Mouse (Mus musculus): ENCODE results near the gene Kif21b.

The Kif21b gene

DNA sequence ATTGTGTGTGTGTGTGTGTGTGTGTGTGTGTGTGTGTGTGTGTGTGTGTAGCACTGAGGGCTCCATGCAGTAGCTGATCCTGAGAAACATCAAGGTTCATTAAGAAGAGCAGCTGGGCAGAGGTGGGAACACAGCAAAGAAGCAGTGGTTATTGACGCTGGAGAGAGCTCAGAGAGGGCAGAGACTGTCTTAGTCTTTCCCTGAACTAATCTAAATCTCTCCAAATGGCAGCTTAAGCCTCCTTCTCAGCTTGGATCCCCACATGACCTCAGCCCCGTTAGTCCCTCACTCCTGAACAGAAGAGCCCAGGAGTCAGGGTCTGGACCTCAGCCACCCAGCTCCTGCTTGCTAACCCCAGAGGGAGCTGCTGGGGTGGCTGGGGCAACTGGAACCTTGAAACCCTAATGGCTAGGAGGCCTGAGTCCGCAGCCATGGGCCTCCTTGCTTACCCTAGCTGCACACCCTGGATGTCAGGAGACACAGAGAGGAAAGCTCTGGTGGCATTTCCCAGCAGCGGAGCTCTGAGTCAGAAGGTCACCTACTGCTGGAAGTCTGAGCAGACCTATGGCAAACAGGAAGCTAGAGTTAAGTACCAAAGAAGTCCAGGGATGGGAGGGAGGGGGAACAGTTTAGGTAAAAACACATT is 2.1 kb upstream of the Kif21b start:
- 56% methylated on average over 4 of the region's 4 CpGs for WGBS

DNA sequence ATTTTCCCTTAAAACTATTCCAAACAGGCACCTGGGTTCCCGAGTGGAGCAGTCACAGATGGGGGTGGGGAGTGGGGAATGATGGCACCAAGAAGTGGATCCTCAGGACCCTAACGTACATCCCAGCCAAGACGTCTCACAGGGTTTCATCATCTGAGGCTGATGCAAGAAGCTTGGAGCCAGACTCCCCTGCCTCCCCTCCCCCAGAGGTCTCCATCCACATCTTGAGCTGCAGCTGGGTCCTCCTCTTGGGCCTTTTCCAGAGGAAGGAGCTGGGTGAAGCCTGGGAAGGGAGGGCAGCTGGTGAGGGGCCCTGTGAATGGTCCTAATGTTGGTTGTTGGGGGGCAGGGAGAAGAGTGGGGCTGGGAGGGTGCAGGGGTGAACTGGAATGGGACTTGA is 1.1 kb upstream of the Kif21b start:
- WGBS: 42% methylated on average over 3 of the region's 3 CpGs

DNA sequence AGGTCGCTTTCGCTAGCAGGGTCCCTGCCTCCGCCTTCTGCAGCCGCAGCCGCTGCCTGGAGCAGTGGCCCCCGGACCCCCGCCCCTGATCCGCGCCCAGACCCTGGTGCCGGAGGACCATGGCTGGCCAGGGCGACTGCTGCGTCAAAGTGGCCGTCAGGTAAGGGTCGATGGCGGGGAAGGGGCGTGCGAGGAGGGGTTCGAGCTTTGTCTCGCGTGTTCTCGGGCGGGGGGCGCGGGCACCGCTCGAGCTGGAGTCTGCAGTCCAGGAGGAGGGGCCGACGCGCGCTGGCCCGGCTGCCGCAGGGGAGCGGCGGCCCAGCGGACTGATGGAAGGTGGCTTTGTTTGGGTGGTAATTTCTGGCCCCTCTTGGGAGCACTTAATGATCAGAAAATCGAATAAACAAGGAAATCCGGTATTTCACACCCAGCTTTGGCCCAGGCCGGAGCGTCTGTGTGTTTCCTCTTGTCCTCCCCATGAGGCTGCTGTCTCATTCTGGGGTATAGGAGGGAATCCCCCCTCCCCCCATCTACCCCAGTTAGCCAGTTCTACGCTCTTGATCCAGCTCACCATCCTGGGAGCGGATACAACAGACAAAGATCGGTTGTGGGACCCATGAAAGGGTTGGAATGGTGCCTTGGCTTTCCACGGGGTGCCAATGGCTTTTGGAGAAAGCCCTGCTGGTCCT is 558 bp downstream of the Kif21b start:
- 1% methylated on average over 43 of the region's 43 CpGs for WGBS

GRCm38 (mm10) chr1:136132386-136133201 is 1.4 kb downstream of the Kif21b start:
- 23% methylated on average over 10 of the region's 10 CpGs for WGBS

DNA sequence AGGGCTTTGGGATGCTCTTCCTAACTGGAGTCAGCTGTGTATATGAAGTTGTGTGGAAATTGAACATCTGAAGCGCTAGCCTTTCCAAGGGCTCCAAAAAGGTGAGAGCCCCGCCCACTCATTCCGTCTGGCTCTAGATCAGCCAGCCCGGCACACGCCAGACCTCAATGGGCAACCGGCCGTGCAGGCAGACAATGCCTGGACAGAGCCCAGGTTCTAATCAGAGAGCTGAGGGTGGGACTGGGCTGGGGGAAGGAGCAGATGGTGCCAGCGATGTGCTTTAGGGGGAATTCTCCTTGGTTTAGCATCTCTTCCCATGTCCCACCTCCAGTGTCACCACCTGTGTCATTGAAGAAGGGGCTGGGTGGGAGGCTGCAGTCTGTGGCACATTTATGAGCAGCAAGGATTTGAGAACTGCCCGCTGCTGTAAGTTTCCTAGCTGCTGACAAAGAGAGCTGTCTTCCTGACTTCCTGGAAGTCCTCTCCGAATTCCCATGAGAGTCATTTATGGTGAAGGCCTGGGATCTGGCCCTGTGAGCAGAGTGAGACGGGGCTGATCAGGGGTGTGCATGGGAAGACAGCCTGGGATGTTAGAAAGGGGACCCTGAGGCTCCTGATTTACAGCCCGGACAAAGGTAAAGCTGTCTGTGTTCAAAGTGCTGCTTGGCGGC is 2.5 kb downstream of the Kif21b start:
- WGBS: 16% methylated on average over 13 of the region's 13 CpGs

DNA sequence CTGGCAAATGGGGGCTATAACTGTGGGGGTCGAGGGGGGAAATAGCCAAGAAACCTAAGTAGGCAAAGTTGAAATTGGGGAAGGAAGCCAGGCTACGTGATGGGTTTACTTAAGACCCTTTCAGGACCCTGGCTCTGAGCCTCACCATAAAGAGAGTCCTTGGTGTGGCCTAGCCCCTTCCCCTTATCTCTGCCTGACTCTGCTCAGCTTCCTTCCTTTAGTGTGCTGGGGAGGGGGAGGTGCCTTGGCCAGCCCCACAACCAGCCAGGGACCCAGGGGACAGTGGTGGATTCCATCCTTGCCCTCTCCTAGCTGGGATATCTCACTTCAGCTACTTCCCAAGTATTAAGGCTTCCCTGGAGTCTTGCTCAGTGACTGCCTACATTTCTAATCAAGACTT is 3.4 kb downstream of the Kif21b start:
- 50% methylated on average over 2 of the region's 2 CpGs for WGBS

DNA sequence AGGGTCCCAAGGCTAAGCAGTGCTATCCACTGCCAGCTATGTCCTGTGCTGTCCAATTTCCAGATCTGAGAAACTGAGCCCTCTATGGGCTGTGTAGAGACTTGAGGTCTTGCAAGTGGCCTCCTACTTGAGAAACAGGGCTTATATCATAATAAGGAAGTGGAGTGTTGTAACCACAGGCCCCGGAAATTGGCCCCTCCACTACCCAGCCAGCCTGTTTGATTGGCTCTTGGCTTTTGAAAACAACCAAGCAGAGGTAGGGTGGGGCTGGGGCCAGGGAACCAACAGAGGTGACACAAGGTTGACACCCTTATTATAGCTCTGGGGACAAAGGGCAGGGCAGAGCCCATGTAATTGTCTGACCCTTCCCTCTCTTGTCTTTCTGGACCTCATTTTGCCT is 3.9 kb downstream of the Kif21b start:
- 30% methylated on average over 1 of the region's 1 CpGs for WGBS

- 45% methylated on average over 6 of the region's 6 CpGs for WGBS
Measured at GRCm38 (mm10) chr1:136135777-136136444, 4.7 kb downstream of the Kif21b start.

DNA sequence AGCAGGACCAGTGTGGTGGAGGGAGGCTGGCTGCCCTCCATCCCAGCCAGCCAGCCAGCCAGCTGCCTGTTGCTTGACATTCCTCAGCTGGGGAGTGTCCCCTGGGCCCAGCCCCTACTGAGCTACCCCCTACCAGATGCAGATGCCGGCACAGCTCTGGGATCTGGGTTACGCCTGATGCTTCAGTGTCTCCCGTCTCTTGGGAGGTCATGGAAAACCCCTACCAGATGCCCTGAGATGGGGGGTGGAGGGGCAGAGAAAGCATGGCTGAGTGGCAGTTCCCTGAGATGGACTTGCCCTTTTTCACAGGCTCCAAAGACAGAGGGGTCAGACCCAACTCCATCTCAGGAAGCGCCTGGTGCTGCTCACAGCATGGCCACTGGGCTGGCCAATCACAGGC is 5.4 kb downstream of the Kif21b start:
- WGBS: 44% methylated on average over 4 of the region's 4 CpGs

DNA sequence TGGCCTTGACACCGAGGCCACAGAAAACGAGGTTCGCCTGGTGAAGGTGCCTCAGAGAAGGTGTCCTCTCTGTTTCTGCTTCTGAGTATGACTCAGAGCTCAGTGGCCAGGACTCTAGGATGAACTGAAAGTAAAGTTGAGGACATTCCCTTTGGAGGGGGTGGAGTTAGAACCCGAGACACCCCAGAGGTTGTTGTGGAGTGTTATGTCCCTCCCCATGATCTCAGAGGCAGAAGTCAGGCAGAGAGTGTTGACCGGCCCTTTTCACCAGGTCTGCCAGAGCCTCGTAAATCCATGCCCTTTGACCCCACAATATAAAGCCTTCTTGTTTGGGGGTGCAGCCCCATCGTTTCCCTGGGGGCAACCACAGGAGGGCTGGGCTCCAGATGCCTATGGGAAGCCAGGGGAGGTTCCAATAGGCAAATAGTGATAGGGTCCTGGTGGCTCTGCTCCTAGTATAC is 5.9 kb downstream of the Kif21b start:
- 32% methylated on average over 7 of the region's 7 CpGs for WGBS

- 2% methylated on average over 4 of the region's 4 CpGs for WGBS
Measured at GRCm38 (mm10) chr1:136137575-136137974, 6.4 kb downstream of the Kif21b start.

DNA sequence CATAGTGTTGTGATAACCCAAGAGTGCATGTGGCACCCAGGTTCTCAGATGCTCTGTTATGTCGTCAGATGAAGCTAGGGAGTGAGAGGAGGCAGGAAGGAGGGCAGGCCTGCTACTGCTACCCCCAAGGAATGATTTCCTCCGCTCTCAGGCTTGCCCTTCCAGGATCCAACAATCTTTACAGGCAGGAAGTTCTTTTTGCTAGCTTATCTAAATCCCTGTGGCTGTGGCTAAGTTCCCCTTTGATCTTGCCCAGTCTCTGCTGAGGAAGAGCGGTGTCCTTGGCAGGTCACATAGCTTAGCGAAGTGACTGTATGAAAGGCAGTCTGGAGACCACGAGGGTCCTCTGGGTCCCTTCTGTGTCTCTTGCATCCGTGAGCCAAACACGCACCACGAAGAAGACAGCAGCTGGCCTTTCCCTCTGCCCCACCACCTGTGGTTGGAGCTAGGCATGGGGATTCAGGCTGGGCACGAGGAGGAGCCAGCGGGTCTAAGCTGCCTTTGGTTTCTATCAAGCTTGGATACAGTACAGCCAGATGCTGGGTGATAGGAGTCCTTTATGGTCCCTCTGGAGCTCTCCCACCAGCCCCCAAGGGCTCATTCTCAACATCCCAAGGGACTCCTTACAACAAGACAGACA is 7.1 kb downstream of the Kif21b start:
- WGBS: 26% methylated on average over 10 of the region's 10 CpGs

DNA sequence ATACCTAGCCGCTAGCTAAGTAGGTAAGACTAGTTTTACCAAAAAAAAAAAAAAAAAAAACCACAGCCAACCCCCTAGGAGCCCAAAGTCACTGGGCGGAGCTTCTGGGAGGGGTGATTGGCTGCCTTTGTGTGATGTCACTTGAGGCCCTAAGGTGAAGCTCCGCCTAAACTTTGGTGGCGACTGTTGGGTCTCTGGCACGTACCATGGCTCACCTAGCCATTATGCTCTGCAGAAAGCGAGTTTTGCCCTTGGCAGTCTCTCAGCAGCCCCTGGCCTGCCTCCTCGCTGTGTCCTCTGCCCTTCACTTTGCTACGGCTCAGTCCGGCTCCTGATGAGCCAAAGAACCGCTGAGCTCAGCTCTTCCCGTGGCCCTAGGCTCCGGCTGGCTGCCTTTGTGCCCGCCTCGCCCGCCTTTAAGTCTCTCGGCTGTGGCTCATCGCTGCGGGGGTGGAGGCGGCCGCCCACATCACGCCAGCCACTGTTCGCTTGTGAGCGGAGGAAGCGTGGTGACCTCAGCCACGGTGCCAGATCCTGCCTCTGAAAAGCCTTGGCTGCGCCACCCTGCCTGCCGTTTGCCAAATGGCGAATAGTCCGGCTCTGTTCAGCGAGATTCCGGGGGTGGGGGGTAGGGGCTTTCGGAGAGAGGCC is 8.9 kb downstream of the Kif21b start:
- whole genome bisulfite sequencing: 2% methylated on average over 32 of the region's 32 CpGs

- WGBS: 59% methylated on average over 11 of the region's 11 CpGs
Measured at GRCm38 (mm10) chr1:136141176-136141950, 10.2 kb downstream of the Kif21b start.

DNA sequence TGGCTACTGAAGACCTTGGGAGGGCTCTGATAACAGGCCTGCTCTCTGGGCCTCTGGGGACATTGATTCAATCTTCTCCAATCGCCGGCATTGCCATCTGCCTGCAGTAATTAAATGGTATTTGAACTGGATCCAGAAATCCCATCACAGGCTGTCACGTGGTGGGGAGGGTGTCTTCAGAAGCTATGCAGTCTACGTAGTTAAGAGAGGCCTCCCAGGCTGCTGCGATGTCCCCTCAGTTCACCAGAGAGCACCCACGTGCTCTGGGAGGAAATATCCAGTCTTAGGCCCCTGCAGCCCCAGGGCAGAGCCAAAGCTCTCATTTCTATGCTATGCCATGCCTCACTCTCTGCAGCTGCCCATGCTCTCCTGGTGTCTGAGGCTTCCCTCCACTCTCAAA is 11.1 kb downstream of the Kif21b start:
- WGBS: 5% methylated on average over 6 of the region's 6 CpGs

GRCm38 (mm10) chr1:136143514-136143913 is 12.3 kb downstream of the Kif21b start:
- 34% methylated on average over 10 of the region's 10 CpGs for WGBS

DNA sequence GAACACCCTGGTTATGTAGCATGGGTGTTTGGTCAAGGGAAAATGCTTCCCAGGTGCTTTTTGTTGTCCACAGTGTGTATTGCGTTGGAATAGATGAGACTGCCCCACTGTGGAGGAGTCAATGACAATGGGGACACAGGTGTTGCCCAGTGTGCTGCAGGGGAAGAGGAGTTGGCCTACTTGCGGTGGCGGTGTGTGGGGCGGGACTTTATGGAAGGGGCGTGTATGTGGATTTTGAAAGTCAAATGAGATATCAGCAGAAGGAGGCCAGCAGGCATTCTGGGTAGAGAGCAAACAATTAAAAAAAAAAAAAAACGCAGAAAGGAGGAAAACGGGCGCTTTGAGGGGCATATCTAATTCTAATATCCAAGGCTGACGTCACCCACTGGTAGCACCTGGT is 18.5 kb downstream of the Kif21b start:
- WGBS: 62% methylated on average over 9 of the region's 9 CpGs

- WGBS: 57% methylated on average over 8 of the region's 8 CpGs
Measured at GRCm38 (mm10) chr1:136151371-136151770, 20.2 kb downstream of the Kif21b start.

- 91% methylated on average over 4 of the region's 4 CpGs for WGBS
Measured at GRCm38 (mm10) chr1:136156304-136156703, 25.1 kb downstream of the Kif21b start.

DNA sequence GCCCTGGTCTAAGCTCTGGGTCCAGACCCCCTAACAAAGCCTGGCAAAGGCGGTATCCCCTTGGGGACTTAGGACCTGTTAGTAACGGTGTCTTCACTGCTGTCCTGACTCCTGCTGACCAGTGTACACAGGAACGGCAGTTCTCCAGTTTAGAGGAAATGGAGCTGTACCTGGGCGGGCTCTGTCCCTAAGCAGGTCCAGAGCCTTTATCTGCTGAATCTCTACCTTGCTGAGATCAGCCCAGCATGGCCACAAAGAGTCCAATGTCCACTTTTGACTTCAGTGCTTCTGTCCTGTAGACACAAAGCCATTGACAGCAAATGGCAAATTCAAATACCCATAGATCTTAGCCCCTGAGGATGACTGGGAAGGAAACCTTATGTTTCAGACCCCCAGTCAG is 25.8 kb downstream of the Kif21b start:
- WGBS: 91% methylated on average over 4 of the region's 4 CpGs

All from cerebral cortex, adult 2 months (tissue).